Mouse (Mus musculus) MEL (cell line): ENCODE results near the gene Cyb5rl. TPM values are rescaled to one million over a fixed set of nuclear protein-coding genes. Genes with fewer than 3 reads are reported as not detected.

Experiments
- DNase-seq: peaks from one replicate; pipeline ENCODE4 v3.0.0; 2011; ENCODE audit warnings: low read depth, low spot score
- H3K27ac ChIP-seq: 2 replicates; pipeline ENCODE4 v1.5.1; 2012; ENCODE audit warnings: low read depth, mild to moderate bottlenecking, control low read depth, low read length, moderate library complexity; ENCODE audit not compliant: control insufficient read depth
- H3K27me3 ChIP-seq, 2 experiments: fragments of 150-350 bp in 1 of 2; sonication (generic) in 1 of 2; 2 replicates each; pipeline ENCODE4 v1.6.1; 2012; ENCODE audit warnings: low read length in 2 of 2, mild to moderate bottlenecking in 2 of 2, improper control_type of control experiment in 1 of 2, moderate library complexity in 1 of 2; ENCODE audit not compliant: insufficient read depth in 2 of 2, control insufficient read depth in 1 of 2
- H3K36me3 ChIP-seq, 2 experiments: 2 replicates each; pipeline ENCODE4 v1.6.1; 2012 to 2014; ENCODE audit warnings: low read length in 2 of 2, improper control_type of control experiment in 1 of 2, inconsistent platforms in 1 of 2, mild to moderate bottlenecking in 1 of 2; ENCODE audit not compliant: insufficient read depth in 2 of 2, control insufficient read depth in 1 of 2
- H3K4me1 ChIP-seq, 2 experiments: fragments of 150-350 bp in 1 of 2; sonication (generic) in 1 of 2; 2 replicates each; pipeline ENCODE4 v1.6.1; 2012; ENCODE audit warnings: low read length in 2 of 2, improper control_type of control experiment in 1 of 2, mild to moderate bottlenecking in 1 of 2; ENCODE audit not compliant: insufficient read depth in 2 of 2, control insufficient read depth in 1 of 2
- H3K4me3 ChIP-seq, 2 experiments: fragments of 150-350 bp in 1 of 2; sonication (generic) in 1 of 2; 2 replicates each; pipeline ENCODE4 v1.5.1; 2012; ENCODE audit warnings: low read depth in 2 of 2, low read length in 2 of 2, mild to moderate bottlenecking in 2 of 2, moderate library complexity in 2 of 2, control low read depth in 1 of 2, improper control_type of control experiment in 1 of 2; ENCODE audit not compliant: control insufficient read depth in 1 of 2, insufficient read depth in 1 of 2
- H3K79me2 ChIP-seq: 2 replicates; pipeline ENCODE4 v1.6.1; 2012; ENCODE audit warnings: mild to moderate bottlenecking, low read length, moderate library complexity; ENCODE audit not compliant: control insufficient read depth, poor library complexity, insufficient read depth
- H3K9ac ChIP-seq: 2 replicates; pipeline ENCODE4 v1.6.1; 2012; ENCODE audit warnings: low read depth, mild to moderate bottlenecking, control low read depth, low read length, moderate library complexity; ENCODE audit not compliant: control insufficient read depth, poor library complexity, severe bottlenecking
- H3K9me3 ChIP-seq: fragments of 150-350 bp; sonication (generic); replicated peaks from 2 replicates; pipeline ENCODE4 v1.6.1; 2012; ENCODE audit warnings: mild to moderate bottlenecking, low read length, improper control_type of control experiment, moderate library complexity; ENCODE audit not compliant: insufficient read depth
- BHLHE40 ChIP-seq: IDR thresholded peaks from 2 replicates; pipeline ENCODE4 v1.6.1; 2012; ENCODE audit warnings: low read depth, mild to moderate bottlenecking, inconsistent platforms, low read length, improper control_type of control experiment, borderline replicate concordance
- CHD1 ChIP-seq: IDR thresholded peaks from 2 replicates; pipeline ENCODE4 v1.6.1; 2012; ENCODE audit warnings: low read depth, mild to moderate bottlenecking, inconsistent platforms, low read length, improper control_type of control experiment
- EP300 ChIP-seq, 2 experiments: IDR thresholded peaks; 2 replicates each; pipeline ENCODE4 v1.6.1; 2011; ENCODE audit warnings: improper control_type of control experiment in 2 of 2, low read length in 2 of 2, low read depth in 1 of 2, mild to moderate bottlenecking in 1 of 2
- ETS1 ChIP-seq: IDR thresholded peaks from 2 replicates; pipeline ENCODE4 v1.6.1; 2012; ENCODE audit warnings: low read depth, mild to moderate bottlenecking, inconsistent platforms, low read length, improper control_type of control experiment, moderate library complexity
- GATA1 ChIP-seq: IDR thresholded peaks from 2 replicates; pipeline ENCODE4 v1.6.1; 2011; ENCODE audit warnings: low read depth, low read length, improper control_type of control experiment
- HCFC1 ChIP-seq: IDR thresholded peaks from 2 replicates; pipeline ENCODE4 v1.6.1; 2012; ENCODE audit warnings: low read depth, mild to moderate bottlenecking, inconsistent platforms, low read length, improper control_type of control experiment, moderate library complexity
- JUND ChIP-seq: IDR thresholded peaks from 2 replicates; pipeline ENCODE4 v1.6.1; 2011; ENCODE audit warnings: low read depth, mild to moderate bottlenecking, improper control_type of control experiment, low read length
- KAT2A ChIP-seq: conservative IDR thresholded peaks from 2 replicates; pipeline ENCODE4 v1.6.1; 2012; ENCODE audit warnings: low read depth, low read length, improper control_type of control experiment, inconsistent platforms
- MAFK ChIP-seq: IDR thresholded peaks from 2 replicates; pipeline ENCODE4 v1.6.1; 2011; ENCODE audit warnings: low read depth, mild to moderate bottlenecking, low read length, improper control_type of control experiment, borderline replicate concordance
- MAX ChIP-seq: IDR thresholded peaks from 2 replicates; pipeline ENCODE4 v1.6.1; 2011; ENCODE audit warnings: low read length, improper control_type of control experiment
- MAZ ChIP-seq: IDR thresholded peaks from 2 replicates; pipeline ENCODE4 v1.6.1; 2012; ENCODE audit warnings: low read depth, mild to moderate bottlenecking, inconsistent platforms, low read length, improper control_type of control experiment
- MEF2A ChIP-seq: IDR thresholded peaks from 2 replicates; pipeline ENCODE4 v1.6.1; 2014; ENCODE audit warnings: low read depth, mild to moderate bottlenecking, inconsistent platforms, low read length, improper control_type of control experiment; ENCODE audit not compliant: poor library complexity, insufficient replicate concordance, severe bottlenecking; ENCODE audit errors: extremely low read depth
- NRF1 ChIP-seq: IDR thresholded peaks from 2 replicates; pipeline ENCODE4 v1.6.1; 2014; ENCODE audit warnings: low read depth, mild to moderate bottlenecking, inconsistent platforms, low read length, improper control_type of control experiment, moderate library complexity; ENCODE audit not compliant: poor library complexity, insufficient read depth, severe bottlenecking
- POLR2A ChIP-seq, 2 experiments: IDR thresholded peaks; 2 replicates each; pipeline ENCODE4 v1.6.1; 2011 to 2012; ENCODE audit warnings: low read length in 2 of 2, mild to moderate bottlenecking in 2 of 2, control low read depth in 1 of 2, improper control_type of control experiment in 1 of 2, low read depth in 1 of 2, moderate library complexity in 1 of 2; ENCODE audit not compliant: control insufficient read depth in 1 of 2, insufficient read depth in 1 of 2, poor library complexity in 1 of 2
- POLR2AphosphoS2 ChIP-seq: IDR thresholded peaks from 2 replicates; pipeline ENCODE4 v1.6.1; 2011; ENCODE audit warnings: low read length, improper control_type of control experiment
- RCOR1 ChIP-seq: IDR thresholded peaks from 2 replicates; pipeline ENCODE4 v1.6.1; 2012; ENCODE audit warnings: low read depth, mild to moderate bottlenecking, inconsistent platforms, low read length, improper control_type of control experiment
- SIN3A ChIP-seq: IDR thresholded peaks from 2 replicates; pipeline ENCODE4 v1.6.1; 2012; ENCODE audit warnings: low read length, improper control_type of control experiment, inconsistent platforms
- TAL1 ChIP-seq: IDR thresholded peaks from 2 replicates; pipeline ENCODE4 v1.6.1; 2012; ENCODE audit warnings: mild to moderate bottlenecking, inconsistent platforms, low read length, moderate library complexity, mixed read lengths
- TBP ChIP-seq: IDR thresholded peaks from 2 replicates; pipeline ENCODE4 v1.8.0; 2011; ENCODE audit warnings: low read depth, low read length, improper control_type of control experiment
- TCF12 ChIP-seq: IDR thresholded peaks from 2 replicates; pipeline ENCODE4 v1.6.1; 2014; ENCODE audit warnings: low read depth, mild to moderate bottlenecking, inconsistent platforms, low read length, improper control_type of control experiment, moderate library complexity
- USF1 ChIP-seq: IDR thresholded peaks from 2 replicates; pipeline ENCODE4 v1.6.1; 2014; ENCODE audit warnings: low read depth, mild to moderate bottlenecking, inconsistent platforms, low read length, improper control_type of control experiment, moderate library complexity
- polyA plus RNA-seq, 2 experiments: library from polyadenylated mRNA; stranded (reverse) in 1 of 2; unstranded in 1 of 2; fragments of >175 nt in 1 of 2; fragments of >200 nt in 1 of 2; gene quantifications; 2 replicates each; pipeline versions ENCODE4 v1.2.1 to v1.2.4; 2012; ENCODE audit warnings: low replicate concordance in 2 of 2, low read depth in 1 of 2; ENCODE audit not compliant: insufficient read length in 2 of 2, insufficient read depth in 1 of 2, missing spikeins in 1 of 2
- total RNA-seq: library from RNA; depleted of rRNA; stranded (reverse); fragments of 300-350 nt; gene quantifications from 2 replicates; pipeline ENCODE4 v1.2.3, GENCODE M21; 2012

The Cyb5rl gene
- total and polyA plus RNA-seq, 3 experiments = 8.5 to 9.3 TPM; not detected in 1

DNA sequence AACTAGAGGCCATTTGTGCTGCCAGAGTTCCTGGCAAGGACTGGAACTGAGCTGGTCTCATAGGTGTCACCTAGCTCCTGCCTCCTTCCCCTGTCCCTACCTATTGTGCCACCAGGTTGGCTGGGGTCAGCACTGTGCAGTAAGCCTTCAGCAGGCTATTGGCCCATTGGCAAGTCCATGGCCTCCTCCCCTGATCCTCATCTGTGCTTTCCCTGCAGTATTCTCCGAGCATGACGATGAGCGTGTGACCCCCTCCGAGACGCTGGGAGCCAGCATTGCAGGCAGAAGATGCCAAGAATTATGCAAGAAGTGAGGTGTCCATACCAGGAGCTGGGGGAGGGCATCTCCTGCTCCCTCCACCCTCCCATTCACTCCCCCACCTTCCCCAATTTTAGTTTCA, 19.0 kb upstream of the Cyb5rl start:
- no peaks in the 10 kb centered on the region for H3K9me3 ChIP-seq
- TF ChIP-seq EP300 (IDR thresholded peaks at IDR 0.05; ENCODE audit: low read depth in 1 of 2, low read length in 2 of 2) (no peak), SIN3A (no peak), POLR2A (IDR thresholded peaks at IDR 0.05; ENCODE audit: control insufficient read depth in 1 of 2, insufficient read depth in 1 of 2, low read depth in 1 of 2, low read length in 2 of 2, poor library complexity in 1 of 2) (no peak), TAL1 (no peak), MAX (no peak), MAFK (no peak), TBP (no peak), KAT2A (no peak), MEF2A (no peak), MAZ (no peak), NRF1 (no peak), CHD1 (no peak)
- TF ChIP-seq, all 39 proteins: peak for 0
- Histone ChIP-seq H3K4me1 (peaks cover 0 to under 1% of the 10 kb centered on the region in 2 experiments; a peak in 3 of 4 replicates), H3K27ac (no peak overlapping the region), H3K27me3 (no peaks in the 10 kb centered on the region), H3K79me2 (no peaks in the 10 kb centered on the region), H3K4me3 (no peak overlapping the region), H3K36me3 (peaks cover 0 to 2% of the 10 kb centered on the region in 2 experiments; a peak in 1 of 4 replicates), H3K9ac (no peak overlapping the region)
- no peak for DNase-seq

DNA sequence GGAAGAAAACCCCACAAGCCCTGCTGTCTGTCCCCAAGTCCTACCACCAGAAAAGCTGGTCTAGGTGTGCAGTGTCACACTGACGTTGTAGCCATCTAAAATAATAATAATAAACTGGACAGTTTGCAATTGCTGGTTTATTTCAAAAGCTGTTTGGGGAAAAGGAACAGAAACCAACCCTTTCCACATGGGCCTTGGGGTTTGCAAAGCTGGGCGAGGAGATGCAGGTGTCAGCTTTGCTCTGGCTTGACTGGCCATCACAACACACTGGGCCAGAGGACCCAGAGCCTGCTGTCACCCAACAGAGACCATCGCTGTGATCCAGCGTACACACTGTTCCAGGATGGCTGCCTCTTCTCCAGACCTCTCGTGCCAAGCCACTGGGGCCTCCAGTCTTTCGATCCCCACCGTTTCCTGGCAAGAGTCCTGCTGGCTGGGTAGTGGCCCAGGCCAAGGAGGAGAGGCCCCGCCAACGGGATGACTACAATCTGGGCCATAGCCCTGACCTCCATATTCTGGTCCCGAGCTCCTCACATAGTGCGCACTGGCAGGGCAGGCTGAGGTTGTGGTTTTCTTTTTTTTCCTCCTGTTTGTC, 18.1 kb upstream of the Cyb5rl start:
- Histone ChIP-seq H3K4me3 (no peak overlapping the region), H3K79me2 (no peaks in the 10 kb centered on the region), H3K4me1 (no peaks in the 10 kb centered on the region), H3K27me3 (no peaks in the 10 kb centered on the region), H3K36me3 (peaks cover 0 to 2% of the 10 kb centered on the region in 2 experiments; a peak in 1 of 4 replicates), H3K27ac (no peak overlapping the region), H3K9ac (no peak overlapping the region), H3K9me3 (no peaks in the 10 kb centered on the region)
- DNase-seq = no peak
- no peak for TF ChIP-seq GATA1

DNA sequence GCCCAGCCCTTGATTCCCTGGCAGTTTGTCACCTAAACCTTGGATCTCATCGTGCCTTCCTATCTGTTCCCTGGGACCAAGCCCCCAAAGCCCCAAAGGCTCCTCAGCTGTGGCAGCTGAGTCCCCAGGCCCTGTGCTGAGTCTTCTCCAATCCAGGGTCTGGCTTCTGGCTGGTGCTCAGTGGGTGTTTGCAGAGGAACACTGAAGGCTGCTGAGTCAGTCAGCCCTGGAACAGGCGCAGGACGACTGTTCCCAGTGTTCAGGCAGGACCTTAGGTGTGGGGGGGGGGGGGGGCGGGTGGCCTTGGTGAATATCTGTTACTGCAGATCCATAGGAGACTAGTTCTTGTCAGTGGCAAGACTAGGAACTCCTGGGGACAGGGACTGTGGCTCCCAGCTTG, 14.9 kb upstream of the Cyb5rl start:
- H3K36me3 ChIP-seq = no peaks in the 10 kb centered on the region
- H3K9me3 ChIP-seq = no peaks in the 10 kb centered on the region
- TF ChIP-seq TAL1 (no peak), TCF12 (no peak), MAZ (no peak), BHLHE40 (no peak), NRF1 (no peak), RCOR1 (no peak), TBP (no peak), POLR2AphosphoS2 (no peak), ETS1 (no peak), JUND (no peak), KAT2A (no peak), HCFC1 (no peak), CHD1 (no peak), USF1 (no peak)
- H3K9ac ChIP-seq = no peak overlapping the region
- H3K4me1 ChIP-seq = no peaks in the 10 kb centered on the region
- H3K79me2 ChIP-seq = no peaks in the 10 kb centered on the region
- DNase-seq = no peak
- no peaks in the 10 kb centered on the region for H3K27me3 ChIP-seq
- no peak overlapping the region for H3K4me3 ChIP-seq
- H3K27ac ChIP-seq = no peak overlapping the region
